Mouse (Mus musculus): ENCODE results near the gene Ndnf. TPM values are rescaled to one million over a fixed set of nuclear protein-coding genes. Genes with fewer than 3 reads are reported as not detected.

Gene Ndnf
- polyA plus RNA-seq, 1 experiment from 2014 or later, result 3.9 TPM

DNA sequence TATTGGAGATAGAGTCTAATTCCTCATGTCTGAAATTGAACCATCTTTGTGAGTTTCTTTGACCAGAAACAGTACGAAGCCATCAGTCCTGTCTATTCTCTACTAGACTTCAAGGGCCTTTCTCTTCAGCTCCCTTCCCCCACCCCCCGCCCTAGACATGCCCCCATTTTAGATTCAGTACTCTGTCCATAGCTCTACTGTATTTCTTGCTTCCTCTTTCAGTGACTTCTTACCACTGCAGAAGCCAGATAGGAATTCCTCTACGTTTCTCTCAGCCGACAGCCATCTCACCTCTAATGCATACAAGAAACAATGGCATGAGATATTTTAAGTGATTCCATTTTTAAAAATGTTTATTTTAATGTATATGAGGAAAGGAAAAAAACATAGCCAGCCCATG is 10.1 kb upstream of the Ndnf start:
- Histone ChIP-seq H3K27me3 (replicated peaks; ENCODE audit: control insufficient read depth, insufficient read depth, low read length) (no peaks in the 10 kb centered on the region), H3K4me1 (replicated peaks; ENCODE audit: control insufficient read depth, insufficient read depth, low read length) (no peaks in the 10 kb centered on the region), H3K4me2 (ENCODE audit: low read length) (no peak overlapping the region), H3K4me3 (replicated peaks; ENCODE audit: low read length) (no peak overlapping the region), H3K9me3 (ENCODE audit: control insufficient read depth, low read length) (no peaks in the 10 kb centered on the region), H3K36me3 (ENCODE audit: control insufficient read depth, insufficient read depth) (no peaks in the 10 kb centered on the region), H3K9ac (replicated peaks; ENCODE audit: low read depth, low read length) (no peak overlapping the region), H3K27ac (ENCODE audit: low read length) (no peak overlapping the region)
- WGBS, result 83% methylated on average over 4 of the region's 4 CpGs
- ATAC-seq, result no peak

- Histone ChIP-seq H3K4me1 (replicated peaks; ENCODE audit: control insufficient read depth, insufficient read depth, low read length) (no peaks in the 10 kb centered on the region), H3K9me3 (ENCODE audit: control insufficient read depth, low read length) (no peaks in the 10 kb centered on the region), H3K36me3 (ENCODE audit: control insufficient read depth, insufficient read depth) (no peaks in the 10 kb centered on the region), H3K4me3 (replicated peaks; ENCODE audit: low read length) (no peak overlapping the region), H3K4me2 (ENCODE audit: low read length) (no peak overlapping the region), H3K27ac (ENCODE audit: low read length) (no peak overlapping the region), H3K9ac (replicated peaks; ENCODE audit: low read depth, low read length) (no peak overlapping the region), H3K27me3 (replicated peaks; ENCODE audit: control insufficient read depth, insufficient read depth, low read length) (no peaks in the 10 kb centered on the region)
- ATAC-seq, result no peak
- WGBS, result 48% methylated on average over 2 of the region's 2 CpGs
Observed at GRCm38 (mm10) chr6:65662050-65662449, 9.3 kb upstream of the Ndnf start.

DNA sequence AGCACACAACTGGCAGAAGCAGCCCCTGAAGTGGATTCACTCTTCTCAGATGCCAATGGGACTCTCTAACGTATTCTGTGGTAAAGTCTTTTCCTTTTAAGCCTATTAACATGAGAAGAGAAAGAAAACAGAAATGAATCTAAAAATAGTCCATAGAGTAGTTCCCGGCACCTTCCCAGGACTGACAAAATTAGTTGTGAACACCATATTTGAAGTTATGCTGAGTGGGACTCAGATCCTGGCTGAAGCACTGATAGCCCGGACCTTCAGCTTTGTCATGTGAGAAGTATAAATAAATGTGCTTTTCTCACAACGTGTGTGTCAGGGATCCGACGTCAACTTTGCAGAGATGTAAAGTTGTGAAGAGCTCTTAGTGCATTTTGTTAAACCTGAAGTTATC is 7.4 kb upstream of the Ndnf start:
- Histone ChIP-seq H3K36me3 (ENCODE audit: control insufficient read depth, insufficient read depth) (no peaks in the 10 kb centered on the region), H3K27ac (ENCODE audit: low read length) (no peak overlapping the region), H3K4me1 (replicated peaks; ENCODE audit: control insufficient read depth, insufficient read depth, low read length) (no peaks in the 10 kb centered on the region), H3K4me2 (ENCODE audit: low read length) (no peak overlapping the region), H3K4me3 (replicated peaks; ENCODE audit: low read length) (no peak overlapping the region), H3K9ac (replicated peaks; ENCODE audit: low read depth, low read length) (no peak overlapping the region), H3K27me3 (replicated peaks; ENCODE audit: control insufficient read depth, insufficient read depth, low read length) (no peaks in the 10 kb centered on the region), H3K9me3 (ENCODE audit: control insufficient read depth, low read length) (no peaks in the 10 kb centered on the region)
- no peak for ATAC-seq
- 78% methylated on average over 6 of the region's 6 CpGs for WGBS

GRCm38 (mm10) chr6:65666295-65666694 is 5.1 kb upstream of the Ndnf start:
- no peak overlapping the region for H3K9ac ChIP-seq (replicated peaks; ENCODE audit: low read depth, low read length)
- peak; percentile 57; the same call in 1 of the 2 replicates for ATAC-seq
- 49% methylated on average over 3 of the region's 3 CpGs for WGBS
- no peak overlapping the region for H3K27ac ChIP-seq (ENCODE audit: low read length)
- no peaks in the 10 kb centered on the region; the same call in 1 of the 2 replicates for H3K27me3 ChIP-seq (replicated peaks; ENCODE audit: control insufficient read depth, insufficient read depth, low read length)
- H3K4me3 ChIP-seq (replicated peaks; ENCODE audit: low read length), result no peak overlapping the region
- H3K36me3 ChIP-seq (ENCODE audit: control insufficient read depth, insufficient read depth), result no peaks in the 10 kb centered on the region
- no peak overlapping the region for H3K4me2 ChIP-seq (ENCODE audit: low read length)
- peaks cover 3% of the 10 kb centered on the region; the same call in 1 of the 2 replicates for H3K4me1 ChIP-seq (replicated peaks; ENCODE audit: control insufficient read depth, insufficient read depth, low read length)
- H3K9me3 ChIP-seq (ENCODE audit: control insufficient read depth, low read length), result no peaks in the 10 kb centered on the region

- 55% methylated on average over 2 of the region's 2 CpGs for WGBS
- Histone ChIP-seq H3K27ac (ENCODE audit: low read length) (no peak overlapping the region), H3K4me2 (ENCODE audit: low read length) (no peak overlapping the region)
Observed at GRCm38 (mm10) chr6:65669971-65670370, 1.4 kb upstream of the Ndnf start.

DNA sequence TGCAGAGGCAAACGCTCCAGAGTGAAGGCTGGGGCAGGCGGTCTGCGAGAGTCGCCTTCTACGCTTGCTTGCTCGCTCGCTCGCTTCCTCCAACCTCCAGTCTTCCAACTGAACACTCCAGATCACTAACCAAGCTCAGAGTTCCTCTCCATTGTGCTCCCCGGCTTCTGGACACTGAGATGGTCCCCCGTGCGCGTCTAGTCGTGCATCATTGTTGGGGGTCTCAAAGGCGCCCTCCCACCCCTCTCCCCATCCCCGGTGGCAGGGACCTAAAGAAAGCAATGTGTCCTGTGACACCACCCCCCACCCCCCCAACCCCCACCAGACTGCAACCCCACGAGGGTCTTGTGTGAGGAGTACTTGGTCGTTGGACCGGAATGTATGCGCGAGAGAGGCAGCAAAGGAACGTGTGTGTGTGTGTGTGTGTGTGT is 394 bp upstream of the Ndnf start:
- H3K4me1 ChIP-seq (replicated peaks; ENCODE audit: control insufficient read depth, insufficient read depth, low read length), result peaks cover 20% of the 10 kb centered on the region
- H3K27ac ChIP-seq (ENCODE audit: low read length), result no peak overlapping the region
- no peaks in the 10 kb centered on the region for H3K36me3 ChIP-seq (ENCODE audit: control insufficient read depth, insufficient read depth)
- peak overlapping the region; percentile 98 for H3K4me2 ChIP-seq (ENCODE audit: low read length)
- H3K4me3 ChIP-seq (replicated peaks; ENCODE audit: low read length), result peak overlapping the region; percentile 63
- no peaks in the 10 kb centered on the region; the same call in none of the 2 replicates for H3K27me3 ChIP-seq (replicated peaks; ENCODE audit: control insufficient read depth, insufficient read depth, low read length)
- no peaks in the 10 kb centered on the region for H3K9me3 ChIP-seq (ENCODE audit: control insufficient read depth, low read length)
- H3K9ac ChIP-seq (replicated peaks; ENCODE audit: low read depth, low read length), result peak overlapping the region; percentile 64; the same call in 1 of the 2 replicates
- 2% methylated on average over 19 of the region's 21 CpGs for WGBS
- ATAC-seq, result peak; percentile 24

More at GRCm38 (mm10) chr6:65669971-65670370, 1.4 kb upstream of the Ndnf start:
- H3K9me3 ChIP-seq (ENCODE audit: control insufficient read depth, low read length), result no peaks in the 10 kb centered on the region
- H3K4me1 ChIP-seq (replicated peaks; ENCODE audit: control insufficient read depth, insufficient read depth, low read length), result peaks cover 20% of the 10 kb centered on the region
- H3K4me3 ChIP-seq (replicated peaks; ENCODE audit: low read length), result no peak overlapping the region
- no peak overlapping the region for H3K9ac ChIP-seq (replicated peaks; ENCODE audit: low read depth, low read length)
- no peaks in the 10 kb centered on the region for H3K36me3 ChIP-seq (ENCODE audit: control insufficient read depth, insufficient read depth)
- ATAC-seq, result no peak
- H3K27me3 ChIP-seq (replicated peaks; ENCODE audit: control insufficient read depth, insufficient read depth, low read length), result no peaks in the 10 kb centered on the region; the same call in none of the 2 replicates

- Histone ChIP-seq H3K9me3 (ENCODE audit: control insufficient read depth, low read length) (no peaks in the 10 kb centered on the region), H3K27me3 (replicated peaks; ENCODE audit: control insufficient read depth, insufficient read depth, low read length) (no peaks in the 10 kb centered on the region; the same call in none of the 2 replicates), H3K4me2 (ENCODE audit: low read length) (peak overlapping the region; percentile 98), H3K36me3 (ENCODE audit: control insufficient read depth, insufficient read depth) (no peaks in the 10 kb centered on the region), H3K4me3 (replicated peaks; ENCODE audit: low read length) (peak overlapping the region; percentile 63), H3K4me1 (replicated peaks; ENCODE audit: control insufficient read depth, insufficient read depth, low read length) (peaks cover 20% of the 10 kb centered on the region), H3K27ac (ENCODE audit: low read length) (no peak overlapping the region), H3K9ac (replicated peaks; ENCODE audit: low read depth, low read length) (peak overlapping the region; percentile 45)
- under 1% methylated on average over 57 of the region's 57 CpGs for WGBS
- peak; percentile 56 for ATAC-seq
Observed at GRCm38 (mm10) chr6:65672131-65673031, 991 bp downstream of the Ndnf start.

DNA sequence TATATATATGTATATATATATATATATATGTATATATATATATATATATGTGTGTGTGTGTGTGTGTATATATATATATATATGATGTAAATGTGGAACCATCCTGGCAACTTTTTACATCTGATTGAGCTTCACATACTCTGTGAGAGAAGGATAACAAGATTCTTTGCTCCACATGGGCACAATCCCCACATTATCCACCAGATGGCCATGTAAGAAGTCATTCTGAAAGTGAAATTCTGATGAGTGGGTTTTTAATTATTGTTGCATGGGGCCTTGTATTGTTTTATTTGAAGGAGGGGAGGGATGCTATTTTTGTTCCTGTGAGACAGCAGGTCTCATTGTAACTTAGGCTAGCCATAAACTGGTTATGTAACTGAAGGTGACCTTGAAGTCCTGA is 22.5 kb downstream of the Ndnf start:
- Histone ChIP-seq H3K4me3 (replicated peaks; ENCODE audit: low read length) (no peak overlapping the region), H3K4me2 (ENCODE audit: low read length) (no peak overlapping the region), H3K9ac (replicated peaks; ENCODE audit: low read depth, low read length) (no peak overlapping the region), H3K27me3 (replicated peaks; ENCODE audit: control insufficient read depth, insufficient read depth, low read length) (no peaks in the 10 kb centered on the region), H3K9me3 (ENCODE audit: control insufficient read depth, low read length) (no peaks in the 10 kb centered on the region), H3K27ac (ENCODE audit: low read length) (no peak overlapping the region), H3K4me1 (replicated peaks; ENCODE audit: control insufficient read depth, insufficient read depth, low read length) (no peaks in the 10 kb centered on the region), H3K36me3 (ENCODE audit: control insufficient read depth, insufficient read depth) (no peaks in the 10 kb centered on the region)
- ATAC-seq, result no peak

DNA sequence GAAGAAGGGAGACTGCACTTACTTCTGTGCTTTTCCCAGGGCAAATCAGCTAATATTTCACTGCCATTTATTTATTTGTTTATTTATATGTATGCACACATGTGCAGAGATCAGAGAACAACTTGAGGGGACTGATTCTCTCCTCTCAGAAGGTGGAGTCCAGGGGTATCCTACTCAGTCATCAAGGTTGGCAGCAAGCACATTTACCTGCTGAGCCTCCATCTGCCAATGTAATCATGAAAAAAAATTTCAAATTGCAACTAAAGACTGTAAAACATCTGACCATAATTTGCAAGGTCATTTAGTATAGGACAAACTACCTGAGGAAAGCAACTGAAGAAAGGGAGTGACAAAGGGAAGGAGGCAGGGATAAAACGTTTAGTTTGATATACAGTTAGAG is 49.3 kb downstream of the Ndnf start:
- Histone ChIP-seq H3K27ac (ENCODE audit: low read length) (no peak overlapping the region), H3K36me3 (ENCODE audit: control insufficient read depth, insufficient read depth) (no peaks in the 10 kb centered on the region), H3K4me1 (replicated peaks; ENCODE audit: control insufficient read depth, insufficient read depth, low read length) (no peaks in the 10 kb centered on the region), H3K27me3 (replicated peaks; ENCODE audit: control insufficient read depth, insufficient read depth, low read length) (no peaks in the 10 kb centered on the region), H3K4me3 (replicated peaks; ENCODE audit: low read length) (no peak overlapping the region), H3K4me2 (ENCODE audit: low read length) (no peak overlapping the region), H3K9ac (replicated peaks; ENCODE audit: low read depth, low read length) (no peak overlapping the region), H3K9me3 (ENCODE audit: control insufficient read depth, low read length) (no peaks in the 10 kb centered on the region)
- no peak for ATAC-seq
- WGBS, result 68% methylated on average over 1 of the region's 1 CpGs

All from forebrain, embryonic 16.5 days (tissue).